8 mouse cellular contexts compared by ENCODE assay signal in the genomic region with DNA sequence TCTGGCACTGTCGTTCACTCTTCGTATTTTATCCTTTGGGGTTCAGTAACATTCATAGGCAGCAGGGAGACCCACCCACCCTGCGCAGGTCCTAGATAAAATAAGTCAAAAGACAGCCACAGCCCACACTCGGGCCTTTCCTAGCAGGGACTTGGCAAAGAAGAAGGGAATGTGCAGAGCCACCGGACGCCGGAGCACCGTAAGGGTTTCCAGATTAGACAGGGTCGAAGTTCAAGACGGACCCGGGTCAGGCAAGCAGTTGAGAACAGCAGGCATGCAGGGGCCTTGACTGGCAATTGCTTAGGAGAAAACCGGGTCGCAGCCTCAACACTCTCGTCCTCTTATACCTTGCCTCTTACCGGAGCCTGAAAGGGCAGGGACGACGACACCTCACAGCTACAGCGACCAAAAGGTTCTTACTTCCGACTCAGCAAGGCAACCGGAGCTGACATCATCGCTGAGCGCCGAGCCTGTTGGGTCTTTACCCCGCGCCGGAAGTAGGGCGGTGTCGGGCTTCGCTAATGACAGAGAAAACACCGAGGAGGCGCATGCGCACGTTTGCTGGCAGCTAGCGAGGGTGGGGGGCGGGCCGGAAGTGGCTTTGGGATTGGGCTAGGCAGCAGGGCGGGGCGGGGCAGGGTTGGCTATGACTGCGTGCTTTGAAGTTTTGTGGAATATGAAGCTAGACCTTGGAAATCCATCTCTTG. TPM values are rescaled to one million over a fixed set of nuclear protein-coding genes. Genes with fewer than 3 reads are reported as not detected.
DNase-seq lines count a peak whose midpoint lies in the region; ATAC-seq lines count a peak whose summit lies in the region.

A gene (minus strand): TSS at position 475 of the 707 bp plus-strand sequence.

- DNase-seq in CD4-positive, CD25-positive, alpha-beta regulatory T cell, adult 2 months (ENCODE audit: low read depth, low spot score) = peak; percentile 100
- peak; percentile 75 for DNase-seq in fat pad, adult 2 months (ENCODE audit: extremely low read depth, low read depth, low spot score)
- peak; percentile 100 for DNase-seq in kidney, postnatal 10 days
- DNase-seq in natural killer cell, adult 2 months (ENCODE audit: low spot score in 2 of 2) = peak; percentile 99 to 100

- no peaks in the 10 kb centered on the region for H3K9me3 ChIP-seq in heart, embryonic 13.5 days
- no peaks in the 10 kb centered on the region for H3K9me3 ChIP-seq in liver, embryonic 12.5 days (replicated peaks)
- H3K9me3 ChIP-seq in stomach, embryonic 15.5 days = no peaks in the 10 kb centered on the region

- 0 out of 2 replicates have a peak, but pooled peaks cover 2% of the 10 kb centered on the region for H3K4me1 ChIP-seq in brown adipose tissue, adult 24 weeks (ENCODE audit: control insufficient read depth, insufficient read depth, insufficient read length, low read length)
- peaks cover 16% of the 10 kb centered on the region for H3K4me1 ChIP-seq in heart, embryonic 13.5 days
- peaks cover 20% of the 10 kb centered on the region for H3K4me1 ChIP-seq in liver, embryonic 12.5 days
- peaks cover 11% of the 10 kb centered on the region for H3K4me1 ChIP-seq in stomach, embryonic 15.5 days

- 1% methylated on average over 39 of the region's 39 CpGs for WGBS in heart, embryonic 13.5 days
- WGBS in liver, embryonic 12.5 days (ENCODE audit: insufficient replicate concordance) = under 1% methylated on average over 39 of the region's 39 CpGs
- WGBS in stomach, embryonic 15.5 days = under 1% methylated on average over 39 of the region's 39 CpGs

- H3K27me3 ChIP-seq in heart, embryonic 13.5 days (replicated peaks) = peaks cover 4% of the 10 kb centered on the region
- peaks cover 4% of the 10 kb centered on the region for H3K27me3 ChIP-seq in liver, embryonic 12.5 days (replicated peaks)
- H3K27me3 ChIP-seq in stomach, embryonic 15.5 days (replicated peaks) = no peaks in the 10 kb centered on the region; the same call in 1 of the 2 replicates

- peak within 1 kb of the TSS; percentile 91 for H3K9ac ChIP-seq in heart, embryonic 13.5 days
- H3K9ac ChIP-seq in liver, embryonic 12.5 days = peak within 1 kb of the TSS; percentile 87
- peak within 1 kb of the TSS; percentile 71; the same call in 1 of the 2 replicates for H3K9ac ChIP-seq in stomach, embryonic 15.5 days

- peaks cover 32% of the 10 kb centered on the region for H3K36me3 ChIP-seq in heart, embryonic 13.5 days
- peaks cover 32% of the 10 kb centered on the region for H3K36me3 ChIP-seq in liver, embryonic 12.5 days
- peaks cover 8% of the 10 kb centered on the region; the same call in 1 of the 2 replicates for H3K36me3 ChIP-seq in stomach, embryonic 15.5 days

- H3K27ac ChIP-seq in brown adipose tissue, adult 24 weeks (replicated peaks; ENCODE audit: low read depth, low read length) = peak within 1 kb of the TSS; percentile 71
- H3K27ac ChIP-seq in heart, embryonic 13.5 days (replicated peaks) = peak within 1 kb of the TSS; percentile 60
- H3K27ac ChIP-seq in liver, embryonic 12.5 days = peak within 1 kb of the TSS; percentile 84
- peak within 1 kb of the TSS; percentile 62 for H3K27ac ChIP-seq in stomach, embryonic 15.5 days

- peak within 1 kb of the TSS; percentile 85 for H3K4me3 ChIP-seq in brown adipose tissue, adult 24 weeks (ENCODE audit: insufficient read depth, low read depth, low read length)
- H3K4me3 ChIP-seq in heart, embryonic 13.5 days = peak within 1 kb of the TSS; percentile 89
- H3K4me3 ChIP-seq in liver, embryonic 12.5 days = peak within 1 kb of the TSS; percentile 96
- H3K4me3 ChIP-seq in stomach, embryonic 15.5 days (replicated peaks) = peak within 1 kb of the TSS; percentile 94

- ATAC-seq in heart, embryonic 13.5 days (ENCODE audit: extremely low read depth, insufficient number of reproducible peaks, low FRiP score, low TSS enrichment) = peak; percentile 86
- ATAC-seq in liver, embryonic 12.5 days = peak; percentile 93
- ATAC-seq in stomach, embryonic 15.5 days (ENCODE audit: insufficient read depth, low FRiP score, low read depth) = peak; percentile 96

- H3K4me2 ChIP-seq in heart, embryonic 13.5 days = peak within 1 kb of the TSS; percentile 95
- H3K4me2 ChIP-seq in liver, embryonic 12.5 days = peak within 1 kb of the TSS; percentile 91
- H3K4me2 ChIP-seq in stomach, embryonic 15.5 days = peak within 1 kb of the TSS; percentile 80

RNA-seq across cellular contexts. Expression of the gene that starts here (rescaled TPM):
- polyA plus RNA-seq in brown adipose tissue, adult 24 weeks (2012; ENCODE audit: insufficient read depth, insufficient read length, missing spikeins) = 36.6 and 40.7 TPM in 2 replicates
- 15.9 and 17.4 TPM in 2 replicates for polyA plus RNA-seq in heart, embryonic 13.5 days (2015; fragmentation: Nextera tagmentation; extraction: Ambion mirVana)
- 14.8 and 15.1 TPM in 2 replicates for polyA plus RNA-seq in liver, embryonic 12.5 days (2016; fragmentation: Nextera tagmentation; extraction: Ambion mirVana)
- 25.7 and 28.4 TPM in 2 replicates for polyA plus RNA-seq in stomach, embryonic 15.5 days (2015; fragmentation: Nextera tagmentation; extraction: Ambion mirVana)

Comparison
In these comparisons a context has a peak if more than half of its experiments do, and no peak if none do; other contexts are left out.
1. Peak in every context shown above with its lines: DNase-seq, ATAC-seq, H3K4me3 ChIP-seq and H3K27ac ChIP-seq.